Mouse (Mus musculus) E14TG2a.4 (cell line): Measurements from ENCODE around the gene Tdp2.

Experiments used
- H3K27me3 ChIP-seq: 2 replicates; pipeline ENCODE4 v1.6.1; 2014; ENCODE audit warnings: low read length, control low read depth; ENCODE audit not compliant: insufficient read depth
- H3K36me3 ChIP-seq: 2 replicates; pipeline ENCODE4 v1.6.1; 2014; ENCODE audit warnings: low read length, control low read depth; ENCODE audit not compliant: insufficient read depth
- H3K4me1 ChIP-seq: replicated peaks from 2 replicates; pipeline ENCODE4 v1.6.1; 2014; ENCODE audit warnings: low read depth, low read length, control low read depth
- H3K4me3 ChIP-seq: replicated peaks from 2 replicates; pipeline ENCODE4 v1.5.1; 2014; ENCODE audit warnings: mild to moderate bottlenecking, low read length
- H3K9me3 ChIP-seq: 2 replicates; pipeline ENCODE4 v1.6.1; 2014; ENCODE audit warnings: low read length, control low read depth
- CTCF ChIP-seq: conservative IDR thresholded peaks from 2 replicates; pipeline ENCODE4 v1.5.1; 2014; ENCODE audit warnings: low read length
- NANOG ChIP-seq: IDR thresholded peaks from 2 replicates; pipeline ENCODE4 v1.6.1; 2014; ENCODE audit warnings: borderline replicate concordance, low read length, mixed read lengths
- POU5F1 ChIP-seq: IDR thresholded peaks from 2 replicates; pipeline ENCODE4 v1.6.1; 2014; ENCODE audit warnings: low read length, borderline replicate concordance

The Tdp2 gene

GRCm38 (mm10) chr13:24880704-24881103, 49.2 kb downstream of the Tdp2 start:
- Histone ChIP-seq H3K4me3 (no peak overlapping the region), H3K4me1 (no peaks in the 10 kb centered on the region; the same call in 1 of the 2 replicates), H3K9me3 (peaks cover 9% of the 10 kb centered on the region), H3K27me3 (no peaks in the 10 kb centered on the region), H3K36me3 (no peaks in the 10 kb centered on the region)
- TF ChIP-seq CTCF (no peak), NANOG (no peak), POU5F1 (no peak)

GRCm38 (mm10) chr13:24882411-24882810, 50.9 kb downstream of the Tdp2 start:
- TF ChIP-seq NANOG = no peak
- no peak for TF ChIP-seq CTCF
- TF ChIP-seq POU5F1 = no peak
- no peaks in the 10 kb centered on the region for H3K36me3 ChIP-seq
- H3K4me1 ChIP-seq = no peaks in the 10 kb centered on the region; the same call in 1 of the 2 replicates
- peaks cover 9% of the 10 kb centered on the region for H3K9me3 ChIP-seq
- H3K4me3 ChIP-seq = no peak overlapping the region
- no peaks in the 10 kb centered on the region for H3K27me3 ChIP-seq

GRCm38 (mm10) chr13:24889554-24889953, 58.1 kb downstream of the Tdp2 start:
- Histone ChIP-seq H3K4me3 (no peak overlapping the region), H3K4me1 (no peaks in the 10 kb centered on the region), H3K36me3 (no peaks in the 10 kb centered on the region), H3K9me3 (peaks cover 7% of the 10 kb centered on the region; the same call in 1 of the 2 replicates), H3K27me3 (no peaks in the 10 kb centered on the region)
- no peak for TF ChIP-seq NANOG
- no peak for TF ChIP-seq CTCF
- no peak for TF ChIP-seq POU5F1
